Mouse (Mus musculus): ENCODE measurements around the gene Ttc30a2.

DNA sequence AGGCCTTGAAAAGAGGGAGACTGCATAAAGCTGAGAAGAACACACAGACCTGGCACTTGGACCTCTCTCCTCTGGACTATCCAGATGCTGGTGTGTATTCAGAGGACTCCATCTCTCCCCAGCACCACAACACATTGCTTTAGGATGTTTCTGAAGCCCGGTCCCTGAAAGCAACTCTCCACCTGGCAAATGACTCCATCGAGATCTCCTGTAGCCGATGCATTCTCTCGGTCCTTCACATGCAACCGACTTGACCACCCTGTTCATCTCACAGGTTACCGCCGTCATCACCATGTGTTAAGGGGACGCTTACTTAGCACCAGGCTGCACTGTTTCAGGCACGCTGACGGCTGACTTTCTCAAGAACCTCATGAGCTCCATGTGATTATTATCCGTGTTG lies 16.9 kb upstream of the Ttc30a2 start:
- no peak for TF ChIP-seq CTCF (IDR thresholded peaks at IDR 0.05; ENCODE audit: low read depth, low read length)
- TF ChIP-seq EP300 (IDR thresholded peaks at IDR 0.05; ENCODE audit: insufficient read depth, low read depth, low read length), result no peak

All from ES-Bruce4 (cell line).